Mouse (Mus musculus) bone marrow macrophage, adult 2 months (primary cell): ENCODE results near the gene Gm10715.
"Not testable (repeated sequence)": the region's sequence is repeated elsewhere in the genome, so short reads cannot be mapped to it uniquely, and the experiment has no call there.

ENCODE experiments used
- CTCF ChIP-seq: IDR thresholded peaks from 2 replicates; pipeline ENCODE4 v1.5.1; 2012; ENCODE audit warnings: low read depth, mild to moderate bottlenecking, low read length, moderate library complexity
- POLR2A ChIP-seq: IDR thresholded peaks from 2 replicates; pipeline ENCODE4 v1.6.1; 2012; ENCODE audit warnings: mild to moderate bottlenecking, low read depth, low read length, borderline replicate concordance

DNA sequence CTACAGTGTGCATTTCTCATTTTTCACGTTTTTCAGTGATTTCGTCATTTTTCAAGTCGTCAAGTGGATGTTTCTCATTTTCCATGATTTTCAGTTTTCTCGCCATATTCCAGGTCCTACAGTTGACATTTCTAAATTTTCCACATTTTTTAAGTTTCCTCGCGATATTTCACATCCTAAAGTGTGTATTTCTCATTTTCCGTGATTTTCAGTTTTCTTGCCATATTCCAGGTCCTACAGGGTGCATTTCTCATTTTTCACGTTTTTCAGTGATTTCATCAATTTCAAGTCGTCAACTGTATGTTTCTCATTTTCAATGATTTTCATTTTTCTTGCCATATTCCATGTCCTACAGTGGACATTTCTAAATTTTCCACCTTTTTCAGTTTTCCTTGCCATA is 19.6 kb upstream of the Gm10715 start, which contains the start of gene Gm10719:
- not testable (repeated sequence) for TF ChIP-seq POLR2A, CTCF
